Mouse (Mus musculus): ENCODE measurements at regions not wholly inside any gene's neighbourhood (a gene's known extent, or its start where the extent isn't known, plus 50 kb on each side); places are given as distances from the start of the nearest gene placed in this dataset.

- TF ChIP-seq MAX (IDR thresholded peaks at IDR 0.05) (no peak), USF1 (IDR thresholded peaks at IDR 0.05; ENCODE audit: low read depth) (no peak), CTCF (IDR thresholded peaks at IDR 0.05; ENCODE audit: control insufficient read depth, insufficient read depth, insufficient read length) (no peak)
Measured at GRCm38 (mm10) chr4:10114831-10115230, 759.5 kb upstream of the 2610301B20Rik start.

Data from C2C12 (cell line).